Comparison of ENCODE assay signal across 15 mouse cellular contexts in the genomic region with DNA sequence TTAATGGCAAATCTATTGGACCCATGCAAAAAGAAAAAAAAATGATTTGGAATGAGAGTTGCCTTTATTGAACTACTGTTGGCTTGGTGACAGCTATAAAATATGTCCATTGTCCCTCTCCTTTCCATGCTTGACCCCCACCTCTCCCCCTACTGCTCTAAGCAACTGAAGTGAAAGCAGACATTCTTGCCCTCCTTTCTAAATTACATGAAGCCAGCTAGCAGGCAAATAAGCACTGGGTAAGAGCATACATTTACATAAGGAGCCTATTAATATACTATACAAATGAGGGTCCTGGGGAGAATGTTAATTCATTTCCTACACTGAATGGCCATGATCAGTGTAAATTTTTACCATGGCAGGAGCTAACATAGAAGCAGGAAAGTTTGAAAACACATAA.
"Had no signal": no experiment of that assay in that cellular context is flagged by ENCODE, and none has a peak within 500 bp of the region (broad histone marks: within the 10 kb centered on the region; RNA-seq: fewer than 3 reads in every experiment).

No protein-coding gene starts in this region.

- H3K4me3 ChIP-seq: kidney, embryonic 15.5 days; limb, embryonic 12.5 days; liver, embryonic 13.5 days; lung, embryonic 15.5 days; megakaryocyte, embryonic 14.5 days had no signal

- H3K4me2 ChIP-seq: kidney, embryonic 15.5 days; limb, embryonic 12.5 days; liver, embryonic 13.5 days; lung, embryonic 15.5 days had no signal

- H3K27ac ChIP-seq: kidney, embryonic 15.5 days; limb, embryonic 12.5 days; liver, embryonic 13.5 days; lung, embryonic 15.5 days; macrophage had no signal

- H3K9ac ChIP-seq: kidney, embryonic 15.5 days; limb, embryonic 12.5 days; liver, embryonic 13.5 days; liver, postnatal 0 days; lung, embryonic 15.5 days had no signal

- H3K4me1 ChIP-seq: liver, embryonic 13.5 days; lung, embryonic 15.5 days; megakaryocyte, embryonic 14.5 days had no signal

- H3K27me3 ChIP-seq: kidney, embryonic 15.5 days; limb, embryonic 12.5 days; liver, embryonic 13.5 days; lung, embryonic 15.5 days; megakaryocyte, embryonic 14.5 days had no signal

- H3K9me3 ChIP-seq: kidney, embryonic 15.5 days; limb, embryonic 12.5 days; liver, embryonic 13.5 days; lung, embryonic 15.5 days; megakaryocyte, embryonic 14.5 days had no signal

- H3K36me3 ChIP-seq: kidney, embryonic 15.5 days; limb, embryonic 12.5 days; liver, embryonic 13.5 days; lung, embryonic 15.5 days had no signal

- ATAC-seq: liver, postnatal 0 days had no signal

- DNase-seq: kidney, adult 2 months; kidney, postnatal 14 days; liver; liver, embryonic 13.5 days; liver, postnatal 0 days; lung, postnatal 14 days; midbrain, embryonic 14.5 days; right cerebral cortex, adult 18-20 months; right cerebral cortex, postnatal 25 days; thymus, postnatal 14 days had no signal
